Mouse (Mus musculus) fat pad, adult 2 months (tissue): ENCODE data around the gene Ggnbp2.
"Not testable (repeated sequence)": the region's sequence is repeated elsewhere in the genome, so short reads cannot be mapped to it uniquely, and the experiment has no call there.

Source experiments
- DNase-seq: peaks from one replicate; pipeline ENCODE4 v3.0.0-alpha.2; 2011; ENCODE audit warnings: low read depth, low spot score; ENCODE audit errors: extremely low read depth

Ggnbp2 gene

GRCm38 (mm10) chr11:84879772-84880464 is 9.3 kb upstream of the Ggnbp2 start, which contains the start of the genes Myo19 and Pigw:
Gene Myo19 (plus strand): TSS chr11:84880148.
Gene Pigw (minus strand): TSS chr11:84880285.
- no peak for DNase-seq

GRCm38 (mm10) chr11:84879007-84879771 is 8.6 kb upstream of the Ggnbp2 start:
- no peak for DNase-seq

DNA sequence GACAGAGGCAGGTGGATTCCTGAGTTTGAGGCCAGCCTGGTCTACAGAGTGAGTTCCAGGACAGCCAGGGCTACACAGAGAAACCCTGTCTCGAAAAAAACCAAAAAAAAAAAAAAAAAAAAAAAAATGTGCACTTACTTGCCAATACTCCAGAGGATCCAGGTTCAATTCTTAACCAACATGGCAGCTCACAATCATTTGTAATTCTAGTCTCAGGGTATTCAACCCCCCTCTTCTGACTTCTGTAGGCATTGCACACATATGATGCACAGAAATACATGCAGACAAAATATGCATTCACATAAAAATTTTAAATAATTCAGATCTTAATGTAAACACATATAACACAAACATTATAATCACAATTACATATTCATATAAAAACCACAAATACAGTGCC is 5.4 kb upstream of the Ggnbp2 start:
- DNase-seq, result not testable (repeated sequence)

DNA sequence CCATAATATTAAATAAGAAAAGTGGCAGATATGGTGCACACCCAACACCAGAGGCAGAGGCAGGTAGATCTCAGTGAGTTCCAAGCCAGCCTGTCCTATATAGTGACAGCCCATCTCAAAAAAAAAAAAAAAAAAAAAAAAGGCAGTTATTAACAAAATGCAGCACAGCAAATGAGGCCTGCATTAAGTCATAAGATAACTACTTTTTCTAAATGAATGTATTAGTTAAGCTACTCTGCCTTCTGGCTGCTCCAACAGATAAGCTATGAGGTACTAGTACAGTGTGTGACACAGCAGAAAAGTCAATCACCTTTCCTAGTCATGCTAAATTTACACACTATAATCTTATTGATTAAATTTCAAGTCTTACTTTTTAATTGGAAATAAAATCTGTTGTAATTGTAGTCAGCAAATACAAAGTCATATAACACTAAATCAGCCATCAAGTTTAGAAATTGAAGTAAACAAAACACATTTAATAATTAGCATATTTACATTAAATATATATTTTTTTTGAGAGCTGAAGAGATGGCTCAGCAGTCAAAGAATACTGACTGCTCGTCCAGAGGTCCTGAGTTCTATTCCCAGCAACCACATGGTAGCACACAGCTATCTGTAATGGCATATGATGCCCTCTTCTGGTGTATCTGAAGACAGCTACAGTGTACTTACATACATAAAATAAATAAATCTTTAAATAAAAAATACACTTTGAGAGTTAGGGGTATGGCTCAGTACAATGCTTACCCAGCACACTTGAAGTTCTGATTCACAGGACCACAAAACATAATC is 2.6 kb upstream of the Ggnbp2 start:
- DNase-seq, result no peak

DNA sequence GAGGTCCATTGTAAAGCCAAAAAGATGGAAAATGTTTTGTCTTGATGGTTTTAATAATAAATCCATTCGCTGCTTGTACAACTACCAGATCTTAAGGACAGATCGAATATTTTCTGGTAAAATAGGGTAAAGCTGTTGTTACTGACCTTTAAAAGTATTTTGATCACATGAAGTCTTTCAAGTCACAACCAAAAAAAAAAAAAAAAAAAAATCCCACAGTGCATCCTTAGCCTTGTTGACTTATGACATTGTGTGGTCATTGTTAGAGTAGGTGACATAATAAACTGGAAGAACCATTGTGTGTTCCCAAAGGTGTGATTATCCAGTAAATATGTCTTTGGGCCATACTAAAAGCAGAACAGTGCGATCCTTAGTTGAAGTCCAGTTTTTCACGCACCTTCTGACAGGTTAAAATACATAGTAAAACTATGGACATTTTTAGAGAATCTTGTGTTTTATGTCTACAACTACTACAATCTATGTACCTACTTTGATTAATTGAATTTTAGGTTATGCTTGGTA is 992 bp upstream of the Ggnbp2 start:
- no peak for DNase-seq

DNA sequence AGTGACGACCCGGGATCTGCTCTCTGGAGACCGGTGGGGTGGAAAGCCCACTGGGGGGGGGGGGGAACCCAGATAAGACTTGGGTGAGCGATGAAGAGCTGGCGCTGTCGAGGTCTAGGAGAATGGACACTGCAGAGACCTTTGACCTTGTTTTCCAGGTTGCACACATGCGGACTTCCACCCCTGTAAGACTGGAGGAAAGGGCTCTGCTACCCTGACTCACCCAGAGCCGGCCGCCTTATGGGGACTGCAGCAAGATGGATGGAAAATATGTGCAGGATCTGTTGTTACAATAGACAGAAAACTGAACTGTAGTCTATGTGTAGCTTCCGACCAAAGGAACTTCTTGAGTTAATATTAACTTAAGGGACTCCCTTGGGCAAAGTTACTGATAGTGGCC is 429 bp upstream of the Ggnbp2 start:
- DNase-seq, result no peak

DNA sequence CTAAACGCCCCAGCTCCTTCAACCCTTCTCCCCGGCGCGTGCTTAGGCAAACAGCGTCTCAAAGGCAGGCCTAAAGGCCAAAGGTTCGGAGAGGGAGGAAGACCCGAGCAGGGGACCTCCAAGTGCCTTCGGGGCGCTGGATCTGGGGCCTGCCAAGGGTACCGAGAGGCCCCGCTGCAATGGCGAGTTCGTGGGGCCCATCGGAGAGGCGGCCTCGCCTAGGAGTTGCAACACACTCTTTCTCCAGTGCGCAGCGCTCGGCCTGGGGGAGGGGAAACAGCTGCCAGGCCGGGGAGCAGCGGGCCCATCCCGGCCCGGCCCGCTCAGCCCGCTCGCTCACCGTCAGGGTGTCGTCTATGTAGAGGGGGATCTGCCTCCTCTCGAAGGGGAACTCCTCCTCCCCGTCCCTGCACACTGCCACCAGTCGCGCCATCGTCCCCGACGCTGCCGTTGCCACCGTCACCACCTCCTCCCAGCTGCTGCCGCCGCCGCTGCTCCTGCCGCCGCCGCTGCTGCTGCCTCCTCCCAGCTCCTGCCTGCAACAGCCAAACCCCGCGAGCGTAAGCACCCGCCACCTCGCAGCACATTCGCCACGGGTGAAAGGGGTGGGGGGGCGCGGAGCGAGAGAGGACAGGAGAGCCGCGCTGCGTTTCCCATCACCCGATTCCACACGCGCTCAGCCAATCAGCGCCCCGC is 932 bp downstream of the Ggnbp2 start:
- DNase-seq, result no peak

- no peak for DNase-seq
These were observed 1.8 kb downstream of the Ggnbp2 start for GRCm38 (mm10) chr11:84868786-84869259.

DNA sequence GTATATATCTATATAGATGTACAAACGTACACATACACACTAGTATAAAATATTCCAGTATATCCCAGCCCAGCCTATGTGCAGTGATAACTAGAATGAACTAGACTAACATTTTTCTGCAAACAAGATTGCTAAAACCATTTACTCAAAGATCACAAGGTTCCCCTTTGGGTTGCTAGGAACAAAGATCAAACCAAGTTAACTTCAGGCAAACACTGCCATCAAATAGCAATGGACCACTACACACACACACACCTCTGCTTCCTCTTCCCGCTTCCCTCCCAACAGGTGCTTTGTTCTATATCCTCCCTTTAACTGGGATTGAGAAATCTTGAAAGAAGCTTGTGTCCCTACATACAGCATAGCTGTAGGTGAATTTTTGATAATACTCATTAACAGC is 3.0 kb downstream of the Ggnbp2 start:
- DNase-seq, result no peak

GRCm38 (mm10) chr11:84865268-84865667 is 5.3 kb downstream of the Ggnbp2 start:
- no peak for DNase-seq

DNA sequence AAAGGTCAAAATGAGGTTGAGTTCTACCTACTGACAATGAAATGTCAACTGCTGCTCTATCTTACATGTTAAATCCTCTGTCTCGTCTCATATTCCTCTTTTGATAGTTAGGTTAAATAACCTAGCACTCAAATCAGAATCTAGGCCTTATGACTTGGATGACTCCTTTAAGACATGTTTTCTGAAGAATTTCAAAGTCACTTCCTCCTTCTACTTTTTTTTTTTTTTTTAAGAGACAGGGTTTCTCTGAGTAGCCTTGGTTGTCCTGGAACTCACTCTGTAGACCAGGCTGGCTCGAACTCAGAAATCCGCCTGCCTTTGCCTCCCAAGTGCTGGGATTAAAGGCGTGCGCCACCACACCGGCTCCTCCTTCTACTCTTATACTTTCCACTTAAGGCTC is 15.3 kb downstream of the Ggnbp2 start:
- no peak for DNase-seq

DNA sequence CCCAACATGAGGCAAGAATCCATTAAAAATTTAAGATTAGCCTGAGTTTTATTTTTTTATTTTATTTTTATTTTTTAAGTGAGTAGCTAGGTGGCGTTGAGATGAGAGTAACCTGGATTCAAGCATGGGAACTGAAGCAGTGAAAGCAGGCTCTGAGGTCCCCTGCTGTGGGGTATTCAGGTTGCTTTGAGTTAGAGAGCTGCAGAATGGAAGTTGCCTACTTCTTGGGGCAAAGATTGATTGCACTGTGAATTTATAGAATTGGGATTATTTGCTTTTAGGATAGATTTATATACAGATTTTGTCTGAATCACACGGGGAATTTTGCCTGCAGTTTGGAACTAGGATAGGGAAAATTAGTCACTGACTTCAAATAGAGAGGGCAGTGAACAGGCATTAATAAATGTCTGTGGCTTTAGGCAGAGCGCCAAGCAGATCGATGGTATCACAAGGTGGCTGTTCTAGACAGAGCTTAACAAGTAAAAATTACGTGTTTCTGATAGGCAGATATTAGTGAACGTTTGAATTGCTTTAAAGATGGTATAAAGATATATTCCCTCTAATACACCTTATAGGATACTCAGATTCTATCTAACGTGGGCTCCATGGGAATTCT is 23.0 kb downstream of the Ggnbp2 start:
- DNase-seq, result no peak

GRCm38 (mm10) chr11:84846741-84847474 is 23.7 kb downstream of the Ggnbp2 start:
- DNase-seq, result no peak

DNA sequence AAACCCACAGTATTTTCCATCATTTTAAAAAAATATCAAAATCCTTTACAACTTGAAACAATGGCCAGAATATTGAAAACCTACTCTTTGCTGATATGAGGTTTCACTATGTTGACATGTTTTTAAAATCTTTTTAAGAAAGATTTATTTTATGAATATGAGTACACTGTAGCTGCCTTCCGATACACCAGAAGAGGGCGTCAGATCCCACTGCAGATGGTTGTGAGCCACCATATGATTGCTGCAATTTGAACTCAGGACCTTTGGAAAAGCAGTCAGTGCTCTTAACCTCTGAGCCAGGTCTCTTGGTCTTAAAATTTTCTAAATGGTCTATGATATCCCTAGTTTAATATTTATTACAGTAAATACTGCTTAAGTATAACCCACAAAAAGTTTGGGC is 31.3 kb downstream of the Ggnbp2 start:
- no peak for DNase-seq

DNA sequence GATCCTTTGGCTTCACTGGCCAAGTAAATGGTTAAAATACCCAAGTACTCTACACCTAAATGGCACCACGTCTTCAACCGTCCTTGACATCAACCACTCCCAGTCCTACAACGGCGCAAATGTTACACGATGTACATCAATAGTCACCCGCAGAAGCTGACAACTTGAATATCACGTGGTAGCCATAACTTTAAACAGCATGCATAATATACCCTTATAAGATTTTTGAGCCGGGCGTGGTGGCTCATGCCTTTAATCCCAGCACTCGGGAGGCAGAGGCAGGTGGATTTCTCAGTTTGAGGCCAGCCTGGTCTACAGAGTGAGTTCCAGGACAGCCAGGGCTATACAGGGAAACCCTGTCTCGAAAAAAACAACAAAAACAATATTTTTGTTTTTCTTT is 41.1 kb downstream of the Ggnbp2 start:
- not testable (repeated sequence) for DNase-seq

- DNase-seq, result no peak
These were observed 41.9 kb downstream of the Ggnbp2 start, which contains the start of gene Dhrs11 for GRCm38 (mm10) chr11:84828516-84829399. Gene Dhrs11 (minus strand): TSS chr11:84828994.

DNA sequence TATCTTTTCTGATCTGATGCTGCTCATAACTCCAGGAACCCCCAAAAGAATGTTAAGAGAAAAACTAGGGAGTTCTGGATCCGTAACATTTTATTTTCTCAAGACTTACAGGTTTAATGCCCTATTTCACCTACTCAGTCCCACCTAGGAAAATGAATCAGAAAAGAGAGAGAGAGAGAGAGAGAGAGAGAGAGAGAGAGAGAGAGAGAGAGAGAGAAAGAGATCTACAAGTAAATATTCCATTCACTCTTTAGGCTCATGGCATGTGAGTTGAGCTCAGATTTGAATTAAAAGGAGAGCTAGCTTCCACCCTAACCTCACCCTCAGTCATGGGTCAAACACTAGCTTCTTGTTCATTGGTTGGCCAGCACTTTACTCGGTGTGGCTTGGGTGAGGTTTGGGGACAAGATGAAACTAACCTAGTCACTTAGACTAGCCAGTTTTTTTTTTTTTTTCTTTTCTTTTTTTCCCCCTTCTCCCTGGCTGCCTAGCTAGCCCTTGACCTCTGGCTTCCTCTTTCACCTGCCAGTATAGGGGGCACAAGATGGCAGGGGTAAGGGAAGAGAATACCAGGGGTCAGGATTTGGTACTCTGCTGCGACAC is 42.6 kb downstream of the Ggnbp2 start:
- no peak for DNase-seq

GRCm38 (mm10) chr11:84827492-84827891 is 43.1 kb downstream of the Ggnbp2 start:
- no peak for DNase-seq
